Mouse (Mus musculus): Measurements from ENCODE around the gene Ppp1r14b.

- no peak for TF ChIP-seq POLR2A (IDR thresholded peaks at IDR 0.05; ENCODE audit: borderline replicate concordance, extremely low read depth, low read depth, low read length)
- no peak for TF ChIP-seq CTCF (IDR thresholded peaks at IDR 0.05; ENCODE audit: insufficient read depth, low read length)
Observed at GRCm38 (mm10) chr19:7014481-7015135, 39.8 kb downstream of the Ppp1r14b start.
